Mouse (Mus musculus) layer of hippocampus, adult 18-20 months (tissue): ENCODE measurements at regions not wholly inside any gene's neighbourhood (a gene's known extent, or its start where the extent isn't known, plus 50 kb on each side); places are given as distances from the start of the nearest gene placed in this dataset.

Source experiments
- DNase-seq, 2 experiments: peaks; one replicate each; pipeline ENCODE4 v3.0.0; 2022; ENCODE audit warnings: low spot score in 2 of 2

DNA sequence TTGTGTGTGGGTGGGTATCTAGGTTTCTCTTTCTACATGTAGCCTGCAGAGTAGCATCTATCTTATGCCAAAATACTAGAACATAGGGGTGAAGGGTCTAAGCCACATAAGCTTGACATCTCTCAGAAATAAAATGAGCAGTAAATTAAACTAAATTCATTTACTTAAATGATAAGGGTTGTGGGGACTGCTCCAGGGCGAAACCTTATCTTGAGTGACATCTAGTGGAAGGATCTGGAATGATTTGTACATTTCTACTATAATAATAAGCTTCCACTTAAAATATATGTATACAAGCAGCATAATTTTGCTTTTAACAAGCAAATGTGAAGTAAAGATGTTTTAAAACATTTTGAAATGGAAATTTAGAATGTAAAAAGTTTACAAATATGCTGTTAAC, 271.4 kb downstream of the Vgll3 start:
- peak in 1 of 2 experiments; percentile 29 for DNase-seq

DNA sequence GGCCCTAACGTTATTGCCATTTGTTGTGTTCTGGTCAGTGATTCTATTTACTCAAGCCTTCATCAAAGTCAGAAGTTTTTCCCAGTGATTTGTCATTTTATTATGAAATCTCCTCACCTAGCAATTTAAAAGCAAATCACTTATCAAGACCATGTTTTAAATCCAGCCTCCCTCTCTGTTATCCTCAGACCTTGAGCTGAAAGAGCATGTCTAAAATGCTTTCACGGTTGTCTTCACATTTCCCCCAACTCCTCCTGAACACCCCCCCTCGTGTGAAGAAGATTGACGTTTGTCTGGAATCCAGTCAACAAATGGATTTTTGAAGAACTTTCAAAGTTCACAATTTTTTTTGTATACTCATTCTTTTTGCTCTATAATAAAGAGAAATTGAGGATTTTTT, 277.7 kb downstream of the Vgll3 start:
- no peak for DNase-seq

GRCm38 (mm10) chr16:66095682-66096081, 280.6 kb downstream of the Vgll3 start:
- no peak for DNase-seq

GRCm38 (mm10) chr16:66117930-66118329, 302.9 kb downstream of the Vgll3 start:
- DNase-seq: no peak

- DNase-seq: no peak
Measured at GRCm38 (mm10) chr16:66137755-66138154, 322.7 kb downstream of the Vgll3 start.

- no peak for DNase-seq
Measured at GRCm38 (mm10) chr16:66144765-66145164, 329.7 kb downstream of the Vgll3 start.

DNA sequence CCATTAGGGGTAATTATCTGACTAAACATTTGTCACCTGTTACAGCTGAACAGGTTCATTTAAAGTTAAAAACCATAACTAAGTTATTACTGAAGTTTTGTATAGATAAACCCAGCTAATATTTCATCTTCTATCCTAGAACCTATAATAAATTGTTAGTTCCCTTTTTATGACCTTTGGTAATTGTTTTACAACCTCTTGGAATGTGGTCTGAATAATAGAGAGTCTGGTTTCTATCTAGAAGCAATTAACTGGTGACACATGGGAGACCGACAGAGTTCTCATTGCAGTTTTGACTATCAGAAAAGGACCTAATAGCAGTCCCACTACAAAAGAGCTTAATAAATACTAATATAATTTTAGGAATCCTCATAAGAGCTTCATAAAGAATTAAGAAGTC, 330.2 kb downstream of the Vgll3 start:
- no peak for DNase-seq

GRCm38 (mm10) chr16:66168289-66168688, 353.2 kb downstream of the Vgll3 start:
- DNase-seq: no peak

GRCm38 (mm10) chr16:66190801-66191200, 375.7 kb downstream of the Vgll3 start:
- peak in 1 of 2 experiments; percentile 66 for DNase-seq

GRCm38 (mm10) chr16:66201406-66201805, 386.3 kb downstream of the Vgll3 start:
- no peak for DNase-seq
